Mouse (Mus musculus): ENCODE data around the gene Ano9. TPM values are rescaled to one million over a fixed set of nuclear protein-coding genes. Genes with fewer than 3 reads are reported as not detected.

Ano9 gene
- polyA plus RNA-seq (2015; fragmentation: Nextera tagmentation; extraction: Ambion mirVana): 1.3 and 2.1 TPM in 2 replicates

GRCm38 (mm10) chr7:141117636-141118035 is at the start of gene Ano9:
Gene Ano9, minus strand, starts transcription at chr7:141117806.
- Histone ChIP-seq H3K27me3 (peaks cover 21% of the 10 kb centered on the region), H3K4me2 (replicated peaks) (peak within 1 kb of the TSS; percentile 45), H3K9me3 (no peaks in the 10 kb centered on the region), H3K36me3 (no peaks in the 10 kb centered on the region), H3K9ac (peak within 1 kb of the TSS; percentile 43; the same call in 1 of the 2 replicates), H3K27ac (no peak within 1 kb of the TSS), H3K4me3 (peak within 1 kb of the TSS; percentile 1; the same call in 1 of the 2 replicates), H3K4me1 (peaks cover 7% of the 10 kb centered on the region; the same call in 1 of the 2 replicates)
- 12% methylated on average over 8 of the region's 9 CpGs for WGBS
- no peak for ATAC-seq (ENCODE audit: low FRiP score, low read depth)

- H3K4me3 ChIP-seq: no peak overlapping the region
- H3K9me3 ChIP-seq: no peaks in the 10 kb centered on the region
- no peaks in the 10 kb centered on the region for H3K27me3 ChIP-seq
- peaks cover 21% of the 10 kb centered on the region for H3K4me1 ChIP-seq
- H3K9ac ChIP-seq: no peak overlapping the region
- H3K36me3 ChIP-seq: peaks cover 62% of the 10 kb centered on the region
- WGBS: 83% methylated on average over 6 of the region's 6 CpGs
- ATAC-seq (ENCODE audit: low FRiP score, low read depth): no peak
- no peak overlapping the region for H3K4me2 ChIP-seq (replicated peaks)
- no peak overlapping the region for H3K27ac ChIP-seq
Measured at GRCm38 (mm10) chr7:141164850-141165249, 47.2 kb upstream of the Ano9 start.

- 93% methylated on average over 7 of the region's 7 CpGs for WGBS
- H3K4me1 ChIP-seq: peaks cover 20% of the 10 kb centered on the region
- H3K9ac ChIP-seq: no peak overlapping the region
- no peak for ATAC-seq (ENCODE audit: low FRiP score, low read depth)
- peaks cover 67% of the 10 kb centered on the region for H3K36me3 ChIP-seq
- no peaks in the 10 kb centered on the region for H3K27me3 ChIP-seq
- H3K4me2 ChIP-seq (replicated peaks): no peak overlapping the region
- no peaks in the 10 kb centered on the region for H3K9me3 ChIP-seq
- no peak overlapping the region for H3K4me3 ChIP-seq
- H3K27ac ChIP-seq: no peak overlapping the region
Measured at GRCm38 (mm10) chr7:141164397-141164796, 46.8 kb upstream of the Ano9 start.

- WGBS: 83% methylated on average over 9 of the region's 9 CpGs
Measured at GRCm38 (mm10) chr7:141155362-141155761, 37.8 kb upstream of the Ano9 start.

GRCm38 (mm10) chr7:141148639-141149038 is 31.0 kb upstream of the Ano9 start:
- ATAC-seq (ENCODE audit: low FRiP score, low read depth): no peak
- H3K27me3 ChIP-seq: no peaks in the 10 kb centered on the region
- no peaks in the 10 kb centered on the region for H3K9me3 ChIP-seq
- H3K4me1 ChIP-seq: no peaks in the 10 kb centered on the region
- peaks cover 83% of the 10 kb centered on the region for H3K36me3 ChIP-seq
- no peak overlapping the region for H3K9ac ChIP-seq
- H3K4me3 ChIP-seq: no peak overlapping the region
- WGBS: 71% methylated on average over 4 of the region's 4 CpGs
- H3K27ac ChIP-seq: no peak overlapping the region
- H3K4me2 ChIP-seq (replicated peaks): no peak overlapping the region

More at GRCm38 (mm10) chr7:141155362-141155761, 37.8 kb upstream of the Ano9 start:
- Histone ChIP-seq H3K9me3 (no peaks in the 10 kb centered on the region), H3K36me3 (peaks cover 84% of the 10 kb centered on the region), H3K4me1 (no peaks in the 10 kb centered on the region), H3K4me2 (replicated peaks) (no peak overlapping the region), H3K27ac (no peak overlapping the region), H3K9ac (no peak overlapping the region), H3K4me3 (no peak overlapping the region), H3K27me3 (no peaks in the 10 kb centered on the region)
- ATAC-seq (ENCODE audit: low FRiP score, low read depth): no peak

- no peak for ATAC-seq (ENCODE audit: low FRiP score, low read depth)
- no peak overlapping the region for H3K4me2 ChIP-seq (replicated peaks)
- no peaks in the 10 kb centered on the region for H3K27me3 ChIP-seq
- peaks cover 84% of the 10 kb centered on the region for H3K36me3 ChIP-seq
- no peak overlapping the region for H3K27ac ChIP-seq
- no peaks in the 10 kb centered on the region for H3K9me3 ChIP-seq
- H3K4me3 ChIP-seq: no peak overlapping the region
- no peaks in the 10 kb centered on the region for H3K4me1 ChIP-seq
- WGBS: 84% methylated on average over 6 of the region's 6 CpGs
- H3K9ac ChIP-seq: no peak overlapping the region
Measured at GRCm38 (mm10) chr7:141147044-141147443, 29.4 kb upstream of the Ano9 start.

GRCm38 (mm10) chr7:141146043-141146595 is 28.5 kb upstream of the Ano9 start:
- H3K36me3 ChIP-seq: peaks cover 80% of the 10 kb centered on the region
- ATAC-seq (ENCODE audit: low FRiP score, low read depth): no peak
- H3K4me3 ChIP-seq: no peak overlapping the region
- no peak overlapping the region for H3K27ac ChIP-seq
- H3K9ac ChIP-seq: no peak overlapping the region
- H3K9me3 ChIP-seq: no peaks in the 10 kb centered on the region
- H3K4me2 ChIP-seq (replicated peaks): no peak overlapping the region
- H3K4me1 ChIP-seq: no peaks in the 10 kb centered on the region
- 96% methylated on average over 12 of the region's 12 CpGs for WGBS
- H3K27me3 ChIP-seq: no peaks in the 10 kb centered on the region

GRCm38 (mm10) chr7:141145403-141145802 is 27.8 kb upstream of the Ano9 start:
- no peaks in the 10 kb centered on the region for H3K4me1 ChIP-seq
- no peak overlapping the region for H3K4me2 ChIP-seq (replicated peaks)
- no peak for ATAC-seq (ENCODE audit: low FRiP score, low read depth)
- H3K9me3 ChIP-seq: no peaks in the 10 kb centered on the region
- no peak overlapping the region for H3K9ac ChIP-seq
- WGBS: 81% methylated on average over 1 of the region's 1 CpGs
- H3K27ac ChIP-seq: no peak overlapping the region
- H3K27me3 ChIP-seq: no peaks in the 10 kb centered on the region
- peaks cover 77% of the 10 kb centered on the region for H3K36me3 ChIP-seq
- H3K4me3 ChIP-seq: no peak overlapping the region

- H3K4me3 ChIP-seq: no peak overlapping the region
- H3K4me2 ChIP-seq (replicated peaks): no peak overlapping the region
- H3K27ac ChIP-seq: no peak overlapping the region
- ATAC-seq (ENCODE audit: low FRiP score, low read depth): no peak
- peaks cover 83% of the 10 kb centered on the region for H3K36me3 ChIP-seq
- no peaks in the 10 kb centered on the region for H3K4me1 ChIP-seq
- H3K9me3 ChIP-seq: no peaks in the 10 kb centered on the region
- no peaks in the 10 kb centered on the region for H3K27me3 ChIP-seq
- no peak overlapping the region for H3K9ac ChIP-seq
- 85% methylated on average over 3 of the region's 3 CpGs for WGBS
Measured at GRCm38 (mm10) chr7:141144650-141145049, 27.0 kb upstream of the Ano9 start.

- Histone ChIP-seq H3K36me3 (peaks cover 88% of the 10 kb centered on the region), H3K27ac (no peak overlapping the region), H3K4me1 (no peaks in the 10 kb centered on the region), H3K9ac (no peak overlapping the region), H3K4me2 (replicated peaks) (no peak overlapping the region), H3K9me3 (no peaks in the 10 kb centered on the region), H3K4me3 (no peak overlapping the region), H3K27me3 (no peaks in the 10 kb centered on the region)
- no peak for ATAC-seq (ENCODE audit: low FRiP score, low read depth)
- WGBS: 93% methylated on average over 2 of the region's 2 CpGs
Measured at GRCm38 (mm10) chr7:141143861-141144260, 26.3 kb upstream of the Ano9 start.

- no peaks in the 10 kb centered on the region for H3K4me1 ChIP-seq
- no peaks in the 10 kb centered on the region for H3K27me3 ChIP-seq
- no peaks in the 10 kb centered on the region for H3K9me3 ChIP-seq
- no peak overlapping the region for H3K27ac ChIP-seq
- no peak for ATAC-seq (ENCODE audit: low FRiP score, low read depth)
- H3K4me2 ChIP-seq (replicated peaks): no peak overlapping the region
- WGBS: 45% methylated on average over 5 of the region's 5 CpGs
- H3K4me3 ChIP-seq: no peak overlapping the region
- peaks cover 90% of the 10 kb centered on the region for H3K36me3 ChIP-seq
- H3K9ac ChIP-seq: no peak overlapping the region
Measured at GRCm38 (mm10) chr7:141143112-141143511, 25.5 kb upstream of the Ano9 start.

- Histone ChIP-seq H3K4me1 (no peaks in the 10 kb centered on the region), H3K27ac (no peak overlapping the region), H3K9me3 (no peaks in the 10 kb centered on the region), H3K9ac (no peak overlapping the region), H3K4me2 (replicated peaks) (no peak overlapping the region), H3K27me3 (no peaks in the 10 kb centered on the region), H3K36me3 (peaks cover 90% of the 10 kb centered on the region), H3K4me3 (no peak overlapping the region)
- no peak for ATAC-seq (ENCODE audit: low FRiP score, low read depth)
- WGBS: 88% methylated on average over 4 of the region's 4 CpGs
Measured at GRCm38 (mm10) chr7:141141326-141141725, 23.7 kb upstream of the Ano9 start.

All from limb, embryonic 13.5 days (tissue).